Mouse (Mus musculus) lung, embryonic 15.5 days (tissue): Measurements from ENCODE around the gene Wasf2. TPM values are rescaled to one million over a fixed set of nuclear protein-coding genes. Genes with fewer than 3 reads are reported as not detected.
A peak's percentile ranks its signal among the peaks of the same experiment; 100 is the strongest.

Experiments
- ATAC-seq: fragments of 200-750 bp; cut with Nextera tagmentation; 2 replicates; pipeline ENCODE4 v1.8.0; 2017; ENCODE audit warnings: moderate number of reproducible peaks, borderline replicate concordance; ENCODE audit not compliant: low FRiP score, low TSS enrichment; ENCODE audit errors: extremely low read depth
- H3K27ac ChIP-seq: fragments of 300-500 bp; sonication (generic); 2 replicates; pipeline ENCODE4 v1.5.1; 2015; ENCODE audit warnings: moderate library complexity, mild to moderate bottlenecking, inconsistent platforms
- H3K27me3 ChIP-seq: fragments of 300-500 bp; sonication (generic); 2 replicates; pipeline ENCODE4 v1.6.1; 2015; ENCODE audit warnings: inconsistent platforms
- H3K36me3 ChIP-seq: fragments of 300-500 bp; sonication (generic); 2 replicates; pipeline ENCODE4 v1.6.1; 2015; ENCODE audit warnings: inconsistent platforms
- H3K4me1 ChIP-seq: fragments of 300-500 bp; sonication (generic); 2 replicates; pipeline ENCODE4 v1.6.1; 2015; ENCODE audit warnings: inconsistent platforms
- H3K4me2 ChIP-seq: fragments of 300-500 bp; sonication (generic); 2 replicates; pipeline ENCODE4 v1.6.1; 2015; ENCODE audit warnings: inconsistent platforms, mild to moderate bottlenecking, moderate library complexity
- H3K4me3 ChIP-seq: fragments of 300-500 bp; sonication (generic); 2 replicates; pipeline ENCODE4 v1.5.1; 2015; ENCODE audit warnings: mild to moderate bottlenecking, inconsistent platforms
- H3K9ac ChIP-seq: fragments of 300-500 bp; sonication (generic); 2 replicates; pipeline ENCODE4 v1.6.1; 2015; ENCODE audit warnings: inconsistent platforms
- H3K9me3 ChIP-seq: fragments of 300-500 bp; sonication (generic); 2 replicates; pipeline ENCODE4 v1.6.1; 2016; ENCODE audit warnings: inconsistent platforms
- WGBS: fragments of 180-500 bp; shearing (Covaris S2); methylation state at CpG from one replicate; pipeline ENCODE4 v1.1.7; 2015; 5-methylcytosine and 5-hydroxymethylcytosine counted together
- polyA plus RNA-seq: library from polyadenylated mRNA; unstranded; fragments of >200 nt; fragmentation: Nextera tagmentation; extraction: Ambion mirVana; gene quantifications from 2 replicates; pipeline ENCODE4 v1.2.1, GENCODE M21; 2015

Wasf2 gene
- polyA plus RNA-seq, 1 experiment from 2014 or later, result 120 TPM

- H3K4me3 ChIP-seq, result no peak overlapping the region
- WGBS, result 48% methylated on average over 6 of the region's 6 CpGs
Observed at GRCm38 (mm10) chr4:133162196-133162595, 31.9 kb downstream of the Wasf2 start.

GRCm38 (mm10) chr4:133166773-133167172 lies 36.5 kb downstream of the Wasf2 start:
- H3K9me3 ChIP-seq, result no peaks in the 10 kb centered on the region
- peaks cover 5% of the 10 kb centered on the region; the same call in 1 of the 2 replicates for H3K36me3 ChIP-seq
- no peak overlapping the region for H3K27ac ChIP-seq
- H3K4me1 ChIP-seq, result peaks cover 32% of the 10 kb centered on the region
- H3K4me3 ChIP-seq, result no peak overlapping the region
- no peaks in the 10 kb centered on the region for H3K27me3 ChIP-seq
- no peak overlapping the region for H3K9ac ChIP-seq
- H3K4me2 ChIP-seq, result no peak overlapping the region
- WGBS, result 76% methylated on average over 9 of the region's 9 CpGs
- ATAC-seq, result no peak

More at GRCm38 (mm10) chr4:133162196-133162595, 31.9 kb downstream of the Wasf2 start:
- no peak overlapping the region for H3K27ac ChIP-seq
- ATAC-seq, result no peak
- H3K9me3 ChIP-seq, result no peaks in the 10 kb centered on the region
- H3K4me1 ChIP-seq, result peaks cover 25% of the 10 kb centered on the region; the same call in 1 of the 2 replicates
- no peaks in the 10 kb centered on the region for H3K27me3 ChIP-seq
- H3K36me3 ChIP-seq, result peaks cover 5% of the 10 kb centered on the region; the same call in 1 of the 2 replicates
- no peak overlapping the region for H3K9ac ChIP-seq
- no peak overlapping the region for H3K4me2 ChIP-seq

- no peak overlapping the region for H3K4me2 ChIP-seq
- no peak overlapping the region for H3K9ac ChIP-seq
- no peaks in the 10 kb centered on the region for H3K9me3 ChIP-seq
- H3K27me3 ChIP-seq, result no peaks in the 10 kb centered on the region
- H3K36me3 ChIP-seq, result peaks cover 5% of the 10 kb centered on the region; the same call in 1 of the 2 replicates
- 0 out of 2 replicates have a peak, but pooled peaks have one; percentile 23 for ATAC-seq
- H3K4me3 ChIP-seq, result no peak overlapping the region
- H3K27ac ChIP-seq, result peak overlapping the region; percentile 60
- H3K4me1 ChIP-seq, result peaks cover 44% of the 10 kb centered on the region
- 69% methylated on average over 10 of the region's 10 CpGs for WGBS
Observed at GRCm38 (mm10) chr4:133169237-133170055, 39.1 kb downstream of the Wasf2 start.

GRCm38 (mm10) chr4:133170056-133170524 lies 39.8 kb downstream of the Wasf2 start:
- no peak for ATAC-seq
- peak overlapping the region; percentile 60 for H3K27ac ChIP-seq
- H3K9me3 ChIP-seq, result no peaks in the 10 kb centered on the region
- 72% methylated on average over 3 of the region's 3 CpGs for WGBS
- H3K9ac ChIP-seq, result no peak overlapping the region
- peaks cover 47% of the 10 kb centered on the region for H3K4me1 ChIP-seq
- H3K36me3 ChIP-seq, result peaks cover 3% of the 10 kb centered on the region; the same call in 1 of the 2 replicates
- H3K4me3 ChIP-seq, result no peak overlapping the region
- H3K4me2 ChIP-seq, result no peak overlapping the region; the same call in 1 of the 2 replicates
- H3K27me3 ChIP-seq, result no peaks in the 10 kb centered on the region

GRCm38 (mm10) chr4:133170616-133171015 lies 40.3 kb downstream of the Wasf2 start:
- no peak overlapping the region for H3K4me3 ChIP-seq
- no peak overlapping the region; the same call in 1 of the 2 replicates for H3K4me2 ChIP-seq
- H3K27me3 ChIP-seq, result no peaks in the 10 kb centered on the region
- H3K36me3 ChIP-seq, result no peaks in the 10 kb centered on the region
- peaks cover 52% of the 10 kb centered on the region for H3K4me1 ChIP-seq
- H3K9me3 ChIP-seq, result no peaks in the 10 kb centered on the region
- ATAC-seq, result no peak
- H3K27ac ChIP-seq, result 0 out of 2 replicates have a peak overlapping the region, but pooled peaks have one; percentile 60
- no peak overlapping the region for H3K9ac ChIP-seq

- H3K4me1 ChIP-seq, result peaks cover 61% of the 10 kb centered on the region
- H3K27me3 ChIP-seq, result no peaks in the 10 kb centered on the region
- 85% methylated on average over 4 of the region's 4 CpGs for WGBS
- no peak overlapping the region for H3K27ac ChIP-seq
- H3K9me3 ChIP-seq, result no peaks in the 10 kb centered on the region
- H3K36me3 ChIP-seq, result peaks cover 12% of the 10 kb centered on the region
- H3K4me2 ChIP-seq, result no peak overlapping the region
- H3K4me3 ChIP-seq, result no peak overlapping the region
- no peak overlapping the region for H3K9ac ChIP-seq
- no peak for ATAC-seq
Observed at GRCm38 (mm10) chr4:133172451-133172850, 42.1 kb downstream of the Wasf2 start.

- Histone ChIP-seq H3K27ac (peak overlapping the region; percentile 72), H3K36me3 (peaks cover 31% of the 10 kb centered on the region), H3K4me1 (peaks cover 56% of the 10 kb centered on the region), H3K9me3 (no peaks in the 10 kb centered on the region), H3K9ac (no peak overlapping the region), H3K4me3 (no peak overlapping the region), H3K27me3 (no peaks in the 10 kb centered on the region), H3K4me2 (peak overlapping the region; percentile 29; the same call in 1 of the 2 replicates)
- ATAC-seq, result no peak
- 23% methylated on average over 4 of the region's 4 CpGs for WGBS
Observed at GRCm38 (mm10) chr4:133174361-133174760, 44.1 kb downstream of the Wasf2 start.

- no peak overlapping the region for H3K4me2 ChIP-seq
- no peak overlapping the region for H3K9ac ChIP-seq
- H3K27me3 ChIP-seq, result no peaks in the 10 kb centered on the region
- 0 out of 2 replicates have a peak overlapping the region, but pooled peaks have one; percentile 38 for H3K27ac ChIP-seq
- no peak for ATAC-seq
- H3K9me3 ChIP-seq, result no peaks in the 10 kb centered on the region
- 67% methylated on average over 7 of the region's 7 CpGs for WGBS
- H3K36me3 ChIP-seq, result peaks cover 36% of the 10 kb centered on the region
- H3K4me3 ChIP-seq, result no peak overlapping the region
- H3K4me1 ChIP-seq, result peaks cover 47% of the 10 kb centered on the region
Observed at GRCm38 (mm10) chr4:133175274-133175673, 45.0 kb downstream of the Wasf2 start.

GRCm38 (mm10) chr4:133175998-133176760 lies 45.9 kb downstream of the Wasf2 start:
- H3K4me1 ChIP-seq, result peaks cover 38% of the 10 kb centered on the region
- H3K9ac ChIP-seq, result no peak overlapping the region
- H3K9me3 ChIP-seq, result no peaks in the 10 kb centered on the region
- WGBS, result 40% methylated on average over 14 of the region's 14 CpGs
- peaks cover 37% of the 10 kb centered on the region for H3K36me3 ChIP-seq
- no peak overlapping the region for H3K4me3 ChIP-seq
- ATAC-seq, result no peak
- no peak overlapping the region for H3K27ac ChIP-seq
- H3K4me2 ChIP-seq, result no peak overlapping the region
- H3K27me3 ChIP-seq, result no peaks in the 10 kb centered on the region

- H3K36me3 ChIP-seq, result peaks cover 44% of the 10 kb centered on the region
Observed at GRCm38 (mm10) chr4:133176761-133177403, 46.6 kb downstream of the Wasf2 start.

GRCm38 (mm10) chr4:133178305-133178704 lies 48.0 kb downstream of the Wasf2 start:
- H3K27ac ChIP-seq, result no peak overlapping the region
- H3K4me3 ChIP-seq, result no peak overlapping the region
- peaks cover 52% of the 10 kb centered on the region for H3K36me3 ChIP-seq
- H3K27me3 ChIP-seq, result no peaks in the 10 kb centered on the region
- H3K9me3 ChIP-seq, result no peaks in the 10 kb centered on the region
- ATAC-seq, result no peak
- no peak overlapping the region for H3K9ac ChIP-seq
- H3K4me1 ChIP-seq, result peaks cover 29% of the 10 kb centered on the region
- H3K4me2 ChIP-seq, result no peak overlapping the region
- 68% methylated on average over 5 of the region's 5 CpGs for WGBS

More at GRCm38 (mm10) chr4:133176761-133177403, 46.6 kb downstream of the Wasf2 start:
- peaks cover 31% of the 10 kb centered on the region for H3K4me1 ChIP-seq
- no peak for ATAC-seq
- H3K9ac ChIP-seq, result no peak overlapping the region
- no peak overlapping the region for H3K27ac ChIP-seq
- H3K9me3 ChIP-seq, result no peaks in the 10 kb centered on the region
- H3K27me3 ChIP-seq, result no peaks in the 10 kb centered on the region
- 81% methylated on average over 18 of the region's 18 CpGs for WGBS
- no peak overlapping the region for H3K4me2 ChIP-seq
- no peak overlapping the region for H3K4me3 ChIP-seq
